Mouse (Mus musculus): ENCODE results near the gene Ptger1.

Gene Ptger1

DNA sequence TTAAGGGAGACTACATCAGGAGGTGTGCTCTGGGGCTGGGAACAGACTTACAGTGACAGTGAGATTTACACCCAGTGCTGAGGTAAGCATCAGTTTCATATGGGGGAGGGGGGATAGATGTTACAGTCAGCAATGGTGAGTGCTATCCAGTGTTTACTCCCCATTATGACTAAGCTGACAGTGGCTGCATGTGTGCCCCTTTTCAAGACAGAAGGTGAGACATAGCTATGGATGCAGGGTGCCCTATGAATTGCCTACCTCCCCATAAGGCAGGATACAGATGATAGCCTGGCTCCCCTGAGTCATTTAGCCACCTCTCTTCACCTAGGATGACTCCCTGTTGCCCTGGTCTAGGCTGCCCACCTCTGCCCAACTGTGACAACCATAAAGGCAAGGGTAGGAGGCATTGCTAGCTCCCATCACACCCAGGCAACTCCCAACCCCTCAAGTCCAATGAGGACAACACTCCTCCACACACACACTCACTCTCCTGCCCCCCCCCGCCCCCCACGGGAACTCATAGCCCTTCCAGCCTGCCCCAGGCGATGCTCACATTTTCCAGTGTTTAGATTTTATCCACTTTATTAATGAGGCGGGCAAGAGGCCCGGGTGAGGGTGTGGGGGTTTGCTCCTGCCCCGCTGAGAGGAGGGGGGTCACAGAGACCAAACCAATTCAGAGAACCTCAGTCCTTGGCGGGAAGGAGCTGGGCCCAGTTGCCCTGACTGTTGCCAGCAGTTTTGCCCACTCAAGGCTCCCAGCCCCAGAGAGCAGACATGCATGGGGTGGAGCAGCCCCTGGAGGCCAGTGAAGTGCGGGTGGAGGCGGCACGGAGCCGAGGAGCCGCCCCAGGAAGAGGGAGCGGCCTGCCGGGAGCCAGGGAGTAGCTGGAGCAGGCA is at the start of gene Ptger1:
Gene Ptger1 (plus strand): TSS at position 710 of the 897 bp plus-strand sequence.
- DNase-seq: peak; percentile 84

DNA sequence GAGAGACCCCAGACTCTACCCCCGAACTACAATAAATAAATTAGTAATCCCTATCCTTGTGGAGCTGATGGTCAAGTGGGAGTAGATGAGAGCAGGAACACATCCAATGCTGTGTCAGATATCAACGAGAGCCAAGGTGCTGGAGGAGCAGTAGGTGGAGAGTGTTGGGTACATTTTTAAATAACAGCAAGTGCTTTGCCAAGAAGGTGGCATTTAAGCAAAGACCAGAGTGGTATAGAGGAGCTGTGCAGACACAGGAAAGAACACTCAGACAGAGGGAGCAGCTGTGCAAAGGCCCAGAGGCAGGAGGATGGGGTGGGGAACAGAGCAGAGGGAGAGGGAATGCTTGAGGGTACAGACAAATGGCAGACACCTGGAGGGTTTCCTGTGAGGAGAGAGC is 49.4 kb upstream of the Ptger1 start:
- DNase-seq: no peak

DNA sequence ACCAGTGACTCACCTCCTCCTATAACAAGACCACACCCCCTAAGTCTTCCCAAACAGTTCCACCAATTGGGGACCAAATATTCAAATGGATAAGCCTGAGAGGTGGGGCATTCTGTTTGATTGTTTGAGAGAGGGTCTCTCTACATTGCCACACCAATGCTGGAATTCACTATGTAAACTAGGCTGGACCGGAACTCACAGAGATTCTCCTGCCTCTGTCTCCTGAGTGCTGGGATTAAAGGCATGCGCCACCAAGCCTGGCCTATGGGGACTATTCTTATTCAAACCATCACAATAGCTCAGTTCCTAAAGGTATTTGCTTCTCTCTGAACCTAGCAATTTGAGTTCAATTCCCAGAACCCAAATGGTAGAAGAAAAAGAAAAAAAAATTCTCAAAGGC is 47.9 kb upstream of the Ptger1 start:
- DNase-seq: no peak

DNA sequence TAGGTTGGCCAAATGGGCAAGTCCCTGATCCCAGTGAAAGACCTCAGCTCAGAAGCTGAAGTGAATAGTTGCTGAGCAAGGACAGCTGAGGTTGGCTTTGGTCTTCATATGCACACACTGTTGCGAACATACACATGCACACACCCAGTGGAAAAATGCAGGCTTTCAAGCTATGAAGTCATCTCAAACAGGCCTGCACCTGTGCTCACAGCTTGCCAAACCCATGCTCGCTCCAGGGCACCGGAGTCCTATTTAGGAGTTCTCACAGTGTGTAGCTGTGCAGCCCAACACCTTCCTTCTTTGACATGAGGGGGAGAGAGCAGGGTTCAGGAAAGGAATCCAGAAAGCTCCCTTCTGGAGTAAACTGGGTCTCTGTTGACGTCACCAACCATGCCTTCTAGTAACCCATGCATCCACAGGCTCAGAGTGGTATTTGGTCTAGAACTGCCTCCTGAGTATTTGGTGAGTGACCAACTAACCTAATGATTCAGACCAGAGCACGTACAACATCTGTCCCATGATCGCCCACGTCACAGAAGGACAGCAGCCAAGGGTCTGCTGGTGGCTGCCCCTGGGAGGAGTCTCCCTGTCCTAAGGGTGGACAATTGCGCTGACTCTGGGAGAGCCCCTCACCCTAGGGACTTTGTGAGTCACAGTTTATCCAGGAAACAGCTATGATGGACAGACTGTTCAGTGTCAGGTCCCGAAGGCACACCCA is 46.8 kb upstream of the Ptger1 start:
- DNase-seq: no peak

DNA sequence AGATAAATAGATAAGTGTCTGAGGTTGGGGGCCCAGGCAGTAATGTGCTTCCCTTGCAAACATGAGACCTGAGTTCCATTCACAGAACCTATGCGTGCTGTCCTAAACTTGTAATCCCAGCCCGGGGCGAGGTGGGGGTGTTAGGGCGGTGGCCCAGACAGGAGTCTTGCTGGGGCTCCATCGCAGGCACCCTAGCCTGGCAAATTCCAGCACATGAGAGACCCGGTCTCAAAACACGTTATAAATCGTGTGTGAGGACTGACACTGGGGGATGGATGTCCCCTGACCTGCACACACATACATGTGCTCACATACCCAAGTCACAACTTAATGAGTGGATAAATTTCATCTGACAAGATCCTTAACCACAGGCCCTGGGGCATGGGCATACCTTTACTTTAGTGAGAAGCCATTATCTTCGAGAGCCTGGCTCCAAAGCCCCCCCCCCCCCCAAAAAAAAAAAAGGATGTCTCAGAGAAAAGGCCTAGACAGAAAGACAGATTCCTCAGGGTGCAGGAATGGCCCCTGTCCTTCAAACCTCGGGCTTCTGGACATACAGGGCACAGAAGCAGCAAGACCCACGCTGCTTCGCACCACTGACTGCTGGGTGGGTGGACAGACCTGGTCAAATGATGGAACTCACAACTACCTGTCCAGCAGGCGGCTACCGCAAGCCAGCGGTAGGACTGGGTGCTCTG is 44.6 kb upstream of the Ptger1 start:
- DNase-seq: no peak

DNA sequence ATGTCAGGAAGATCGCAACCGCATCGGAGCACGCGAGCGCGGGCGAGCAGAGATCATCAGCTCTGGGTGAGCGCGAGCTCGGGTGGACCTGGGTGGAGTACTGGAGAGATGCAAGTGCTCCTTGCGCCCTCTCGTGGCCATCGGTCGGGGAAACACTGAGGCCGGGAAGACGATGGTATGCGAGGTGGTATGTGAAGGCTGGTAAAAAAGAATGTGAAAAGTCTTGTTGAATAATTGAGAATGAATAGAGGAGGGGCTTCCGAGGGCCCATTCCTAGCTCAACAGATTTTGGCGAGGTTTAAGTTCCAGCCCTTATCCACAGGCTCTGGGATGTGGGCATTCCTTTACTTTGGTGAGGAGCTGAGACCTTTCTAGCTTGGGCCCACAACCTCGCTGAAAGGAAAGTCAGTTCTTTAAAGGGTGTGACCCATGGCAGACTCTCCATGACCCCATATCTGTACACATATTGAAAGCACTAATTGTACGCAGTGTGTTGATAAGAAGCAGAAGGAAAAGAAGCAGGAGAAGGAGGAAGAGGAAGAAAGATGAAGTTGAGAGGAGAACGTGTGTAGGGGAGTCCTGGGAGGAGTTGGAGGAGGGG is 44.0 kb upstream of the Ptger1 start:
- peak; percentile 93 for DNase-seq

DNA sequence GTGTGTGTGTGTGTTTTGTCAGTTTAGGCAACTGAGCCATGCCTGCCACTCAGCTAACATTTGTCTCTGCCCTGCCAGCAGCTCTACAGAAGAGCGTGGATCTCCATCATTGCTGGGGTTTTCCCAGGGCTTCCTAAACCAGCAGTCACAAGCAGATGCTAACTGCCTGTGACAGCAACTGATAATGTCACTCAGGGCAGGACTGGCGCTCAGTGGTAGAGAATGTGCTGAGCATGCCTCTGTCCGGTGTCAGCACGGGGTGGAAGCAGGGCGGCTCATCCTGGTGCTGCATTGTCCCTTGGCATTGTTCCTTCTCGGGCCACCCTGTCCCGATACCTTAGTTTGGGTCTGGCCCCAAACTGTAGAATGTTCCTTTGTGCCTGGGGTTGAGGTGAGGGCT is 42.9 kb upstream of the Ptger1 start:
- no peak for DNase-seq

DNA sequence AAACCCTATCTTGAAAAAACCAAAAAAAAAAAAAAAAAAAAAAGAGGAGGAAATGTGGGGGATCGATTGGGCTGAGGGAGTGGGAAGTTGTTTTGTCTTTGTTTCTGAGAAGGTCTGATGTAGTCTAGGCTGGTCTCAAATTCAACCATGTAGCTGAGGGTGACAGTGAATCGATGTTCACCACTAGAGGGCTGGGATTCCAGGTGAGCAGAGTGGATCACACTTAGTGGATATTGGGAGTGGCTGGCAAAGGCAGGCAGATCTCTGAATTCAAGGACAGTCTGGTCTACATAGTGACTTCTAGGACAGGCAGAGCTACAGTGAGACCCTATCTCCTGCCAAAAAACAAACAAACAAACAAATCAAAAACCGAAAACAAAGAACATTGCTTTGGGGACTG is 41.7 kb upstream of the Ptger1 start:
- DNase-seq: peak; percentile 62

DNA sequence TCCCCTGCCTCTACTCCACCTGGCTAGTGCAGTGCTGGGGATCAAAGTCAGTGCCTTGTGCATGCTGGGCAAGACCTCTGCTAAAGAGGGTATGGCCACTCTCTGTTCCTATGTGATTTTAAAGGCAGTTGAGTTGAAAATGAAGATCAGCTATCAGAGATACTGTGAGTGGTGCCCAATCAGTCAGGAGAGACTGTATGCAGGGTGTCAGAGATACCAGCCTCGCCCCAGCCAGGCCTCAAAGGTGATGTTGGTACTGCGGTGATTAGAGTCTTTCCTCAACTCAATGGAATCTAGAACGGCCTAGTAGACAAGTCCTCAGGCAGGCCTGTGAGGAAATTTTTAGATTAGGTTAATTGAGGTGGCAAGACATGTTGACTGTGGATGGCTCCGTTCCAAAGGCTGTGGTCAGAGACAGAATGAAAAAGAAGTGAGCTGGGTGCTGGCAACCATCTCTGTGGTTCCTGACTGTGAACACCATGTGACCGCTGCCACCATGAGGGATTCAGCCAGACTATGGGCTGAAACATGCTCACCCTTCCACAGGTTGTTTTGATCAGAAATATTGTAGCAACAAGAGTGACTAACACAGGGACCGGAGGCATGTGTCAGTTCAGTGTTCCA is 40.7 kb upstream of the Ptger1 start:
- DNase-seq: no peak

DNA sequence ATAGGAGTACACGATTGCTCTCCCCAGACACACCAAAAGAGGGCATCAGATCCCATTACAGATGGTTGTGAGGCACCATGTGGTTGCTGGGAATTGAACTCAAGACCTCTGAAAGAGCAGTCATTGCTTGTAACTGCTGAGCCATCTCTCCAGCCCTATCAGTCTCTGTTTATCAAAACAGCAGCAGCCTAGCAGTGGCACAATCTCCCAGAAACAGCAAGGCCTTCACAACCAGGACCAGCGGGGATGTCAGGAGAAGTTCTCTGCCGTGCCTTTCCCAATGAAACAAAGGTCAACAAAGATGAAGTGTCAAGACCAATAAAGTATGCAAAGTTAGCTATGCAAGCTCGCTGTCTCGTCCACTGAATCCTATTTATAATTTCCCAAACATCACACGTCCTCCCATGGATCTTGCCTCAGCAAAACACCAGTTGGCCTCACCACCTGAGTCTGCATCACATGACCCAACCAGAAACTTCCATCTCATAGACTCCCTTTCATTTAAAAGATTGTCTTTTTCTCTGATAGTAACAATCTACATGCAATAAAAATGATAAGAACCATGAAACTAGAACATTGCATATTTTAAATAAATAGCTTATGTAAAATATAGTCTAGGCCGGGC is 34.3 kb upstream of the Ptger1 start:
- DNase-seq: no peak

DNA sequence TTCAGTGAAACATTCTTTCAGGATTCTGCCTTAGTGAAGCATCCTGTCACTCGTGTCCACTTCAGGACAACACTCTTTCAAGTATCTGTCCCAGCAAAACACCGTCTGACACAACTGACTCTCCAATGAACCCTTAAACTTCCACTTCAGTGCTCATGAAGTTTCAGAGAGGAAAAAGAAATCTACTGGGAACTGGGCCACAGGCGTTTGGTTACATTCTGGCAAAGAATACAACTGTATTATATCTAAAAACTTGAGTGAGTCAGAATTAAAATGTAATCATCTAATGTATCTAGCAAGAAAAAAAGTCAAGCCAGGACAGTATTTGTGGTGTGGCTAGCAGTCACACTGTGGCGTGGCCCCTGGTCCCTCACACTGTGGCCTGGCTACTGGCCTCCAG is 27.6 kb upstream of the Ptger1 start:
- no peak for DNase-seq

DNA sequence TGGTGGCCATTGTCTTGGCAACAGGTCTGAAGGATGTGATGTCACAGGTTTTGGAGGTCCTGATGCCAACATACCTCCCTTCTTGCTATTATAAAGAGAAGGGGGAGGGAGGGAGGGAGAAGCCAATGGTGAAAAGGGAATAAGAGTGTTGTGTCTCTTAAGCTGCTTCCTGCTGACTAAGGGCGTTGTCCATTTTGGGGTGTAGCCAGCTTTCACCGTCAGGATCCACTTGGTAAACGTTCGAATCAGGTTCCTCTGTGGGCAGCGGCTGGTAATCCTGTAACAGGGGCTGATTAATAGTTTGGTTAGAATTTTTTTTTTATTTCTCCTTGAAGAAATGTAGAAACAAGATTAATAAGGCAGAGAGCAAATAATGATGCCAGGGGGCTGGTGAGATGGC is 26.8 kb upstream of the Ptger1 start:
- DNase-seq: no peak

DNA sequence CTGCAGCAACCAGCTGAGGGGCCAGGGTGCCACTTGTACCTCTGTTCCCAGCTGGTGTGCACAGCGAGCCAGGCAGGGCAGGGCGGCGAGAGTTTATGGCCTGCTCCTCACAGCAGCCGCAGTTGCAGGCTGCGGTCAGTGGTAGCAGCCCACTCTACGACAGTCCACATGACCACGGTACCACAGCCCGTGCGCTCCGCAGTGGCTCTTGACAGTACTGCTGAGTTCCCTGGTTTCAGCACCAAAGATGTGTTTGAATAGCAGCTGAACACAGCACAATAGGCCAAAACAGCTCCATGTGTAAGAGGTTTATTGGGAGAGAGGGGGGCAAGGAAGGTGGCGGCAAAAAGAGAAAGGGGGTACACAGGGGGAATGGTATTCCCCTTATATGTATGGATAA is 19.0 kb upstream of the Ptger1 start:
- no peak for DNase-seq

DNA sequence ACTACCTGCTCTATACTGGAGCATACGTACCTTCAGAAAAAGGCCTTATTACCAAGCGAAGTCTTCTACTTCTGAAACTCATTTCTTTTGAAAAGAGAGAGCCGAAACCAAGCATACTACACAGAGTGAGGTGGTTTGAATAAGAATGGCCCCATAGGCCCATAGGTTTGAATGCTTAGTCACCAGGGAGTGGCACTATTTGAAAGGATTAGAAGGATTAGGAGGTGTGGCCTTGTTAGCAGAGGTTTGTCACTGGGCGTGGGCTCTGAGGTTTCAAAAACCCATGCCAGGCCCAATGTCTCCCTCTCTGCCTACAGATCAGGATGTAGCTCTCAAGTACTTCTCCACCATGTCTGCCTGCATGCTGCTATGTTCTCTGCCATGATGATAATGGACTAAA is 18.4 kb upstream of the Ptger1 start:
- no peak for DNase-seq

DNA sequence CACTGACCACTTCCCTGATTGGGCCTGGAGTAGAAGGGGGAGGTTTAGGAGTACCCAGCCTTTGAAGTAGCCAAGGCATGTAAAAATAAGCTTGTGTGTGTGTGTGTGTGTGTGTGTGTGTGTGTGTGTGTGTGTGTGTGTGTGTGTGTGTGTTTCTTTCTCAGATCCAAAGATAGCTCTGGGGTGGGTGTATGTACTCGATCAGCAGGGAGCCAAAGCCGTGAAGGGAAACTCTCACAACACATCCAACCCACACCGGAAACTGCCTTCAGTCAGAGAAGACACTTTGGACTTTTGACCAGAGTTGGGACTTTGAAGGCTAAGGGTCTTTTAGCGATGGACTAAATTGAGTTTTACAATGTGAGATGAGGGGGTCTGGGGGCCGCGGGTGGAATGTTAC is 16.8 kb upstream of the Ptger1 start:
- DNase-seq: no peak

DNA sequence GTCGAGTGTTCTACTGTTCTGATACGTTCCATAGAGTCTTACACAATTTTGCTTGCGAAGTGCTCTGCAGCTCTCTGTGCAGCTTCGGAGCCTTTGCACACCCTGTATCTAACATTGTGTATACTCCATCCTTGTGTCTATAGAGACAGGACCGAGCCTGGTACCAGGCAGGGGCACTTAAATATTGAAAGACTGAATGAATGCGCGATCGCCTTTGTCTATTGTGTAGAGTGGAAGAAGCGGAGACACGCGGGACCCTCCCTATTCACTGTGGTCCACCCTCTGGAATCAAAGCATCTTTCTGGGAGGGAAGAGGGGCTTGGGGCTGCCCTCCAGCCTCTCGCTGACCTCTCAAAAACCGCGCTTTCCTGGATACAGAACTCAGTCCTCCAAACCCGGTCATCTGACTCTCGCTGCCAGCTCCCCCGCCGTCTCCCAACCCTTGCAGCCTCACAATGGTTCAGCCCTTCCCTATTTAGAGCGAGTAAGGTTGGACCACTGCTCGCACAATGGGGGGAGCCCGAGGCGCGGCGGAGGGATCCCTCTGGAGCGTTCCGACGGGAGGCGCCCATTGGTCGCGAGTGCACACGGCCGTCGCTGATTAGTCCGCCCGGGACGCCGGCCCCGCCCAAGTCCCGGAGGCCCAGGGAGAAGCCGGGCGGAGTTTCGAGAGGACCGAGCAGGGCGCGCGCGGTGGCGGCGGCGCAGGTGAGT is 14.3 kb upstream of the Ptger1 start, which contains the start of gene Gipc1:
Gene Gipc1 (plus strand): TSS at position 648 of the 714 bp plus-strand sequence.
- peak; percentile 98 for DNase-seq

DNA sequence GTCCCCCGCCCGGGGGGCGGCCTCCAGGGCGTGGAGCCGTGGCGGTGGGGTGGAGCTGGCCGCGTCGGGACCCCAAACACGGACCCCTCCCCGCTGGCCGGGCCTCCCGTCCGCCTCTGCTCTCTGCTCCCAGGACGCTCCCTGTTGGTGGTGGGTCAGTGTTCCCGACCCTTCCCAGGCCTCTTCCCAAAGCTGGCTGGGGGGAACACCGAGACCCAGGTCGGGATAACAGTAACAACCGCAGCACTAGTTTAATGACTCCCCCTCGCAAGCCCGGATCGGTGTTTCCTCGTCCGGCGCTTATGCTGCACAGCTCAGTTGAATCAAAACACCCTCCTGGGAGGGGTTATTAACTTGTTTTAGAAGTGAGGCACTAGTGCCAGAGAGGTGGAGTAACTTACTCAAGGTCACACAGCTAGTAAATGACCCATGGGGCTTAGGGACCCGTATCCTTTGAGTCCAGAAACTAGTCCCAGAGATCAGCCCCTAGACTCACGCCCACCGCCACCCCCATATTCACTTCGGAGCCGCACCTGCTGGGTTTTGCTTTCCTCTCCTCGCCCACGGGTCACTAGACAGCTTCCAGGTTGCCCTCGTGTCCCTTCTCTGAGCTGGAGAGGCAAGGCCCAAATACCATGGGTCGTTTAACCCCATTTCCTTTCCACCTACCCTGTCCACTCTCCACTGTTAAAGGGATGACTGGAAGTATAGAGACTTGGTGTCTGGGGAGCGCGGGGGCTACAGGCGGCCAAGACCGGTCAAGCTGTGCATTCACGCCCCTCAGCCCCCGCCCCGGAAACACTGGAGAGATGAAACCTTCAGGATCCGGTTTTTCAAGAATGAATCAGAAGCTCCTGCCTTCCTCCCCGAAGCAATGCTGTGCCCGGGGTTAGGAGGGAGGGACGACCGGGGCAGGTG is 13.5 kb upstream of the Ptger1 start:
- peak; percentile 59 for DNase-seq

DNA sequence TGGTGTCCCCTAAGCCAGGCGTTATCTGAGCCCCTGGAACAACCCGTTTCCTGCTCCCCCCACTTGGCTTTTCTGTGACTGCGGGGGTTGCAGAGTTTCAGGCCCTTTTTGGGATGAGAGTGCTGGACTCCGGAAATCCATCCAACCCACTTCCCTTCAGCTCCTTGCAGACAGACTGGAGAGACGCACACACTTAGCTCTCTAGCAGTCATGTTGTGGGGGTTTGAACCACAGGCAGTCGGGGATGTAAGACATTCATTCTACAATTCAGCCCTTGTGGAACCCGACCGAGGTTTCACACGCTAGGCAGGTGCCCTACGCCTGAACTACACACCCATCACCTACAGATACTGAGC is 12.8 kb upstream of the Ptger1 start:
- no peak for DNase-seq

DNA sequence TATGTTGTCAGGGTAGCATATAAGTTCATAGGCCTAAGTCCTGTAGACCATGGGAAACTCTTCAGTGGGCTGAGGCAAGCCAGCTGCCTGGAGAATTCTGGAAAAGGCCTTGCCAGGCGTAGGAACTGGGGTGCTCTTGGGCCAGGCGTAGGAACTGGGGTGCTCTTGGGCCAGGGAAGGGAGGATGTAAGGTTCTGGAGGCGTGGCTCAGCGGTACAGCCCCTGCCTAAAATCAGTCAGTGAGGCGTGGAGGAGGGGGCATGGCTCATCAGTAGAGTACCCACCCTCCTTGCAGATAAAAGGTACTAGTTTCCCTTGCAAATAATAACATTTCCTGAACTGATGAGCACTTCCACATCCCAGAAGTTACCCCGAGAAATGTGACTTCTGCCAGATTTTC is 11.8 kb upstream of the Ptger1 start:
- no peak for DNase-seq

DNA sequence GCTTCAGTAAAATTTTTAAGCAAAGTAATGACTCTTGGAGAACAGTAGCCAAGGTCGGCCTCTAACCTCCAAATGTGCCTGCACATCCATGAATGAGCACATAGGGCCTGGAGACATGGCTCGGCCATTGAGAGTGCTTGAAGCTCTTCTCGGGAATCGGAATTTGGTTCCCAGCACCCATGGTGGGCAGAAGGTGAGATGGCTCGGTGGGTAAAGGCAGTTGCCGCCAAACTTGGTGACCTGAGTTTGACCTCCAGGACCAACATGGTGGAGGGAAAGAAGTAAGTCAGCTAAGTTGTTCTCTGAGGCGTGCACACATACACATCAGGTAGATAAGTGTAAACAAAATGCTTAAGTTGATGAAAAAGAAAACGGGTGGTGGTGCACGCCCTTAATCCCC is 10.4 kb upstream of the Ptger1 start:
- DNase-seq: no peak
